Mouse (Mus musculus) testis, postnatal 10 days (tissue): ENCODE data around the gene Cracr2b.
A peak's percentile ranks its signal among the peaks of the same experiment; 100 is the strongest.

Experiments
- DNase-seq: peaks from one replicate; pipeline ENCODE4 v3.0.0; 2021; ENCODE audit warnings: low spot score

The Cracr2b gene

DNA sequence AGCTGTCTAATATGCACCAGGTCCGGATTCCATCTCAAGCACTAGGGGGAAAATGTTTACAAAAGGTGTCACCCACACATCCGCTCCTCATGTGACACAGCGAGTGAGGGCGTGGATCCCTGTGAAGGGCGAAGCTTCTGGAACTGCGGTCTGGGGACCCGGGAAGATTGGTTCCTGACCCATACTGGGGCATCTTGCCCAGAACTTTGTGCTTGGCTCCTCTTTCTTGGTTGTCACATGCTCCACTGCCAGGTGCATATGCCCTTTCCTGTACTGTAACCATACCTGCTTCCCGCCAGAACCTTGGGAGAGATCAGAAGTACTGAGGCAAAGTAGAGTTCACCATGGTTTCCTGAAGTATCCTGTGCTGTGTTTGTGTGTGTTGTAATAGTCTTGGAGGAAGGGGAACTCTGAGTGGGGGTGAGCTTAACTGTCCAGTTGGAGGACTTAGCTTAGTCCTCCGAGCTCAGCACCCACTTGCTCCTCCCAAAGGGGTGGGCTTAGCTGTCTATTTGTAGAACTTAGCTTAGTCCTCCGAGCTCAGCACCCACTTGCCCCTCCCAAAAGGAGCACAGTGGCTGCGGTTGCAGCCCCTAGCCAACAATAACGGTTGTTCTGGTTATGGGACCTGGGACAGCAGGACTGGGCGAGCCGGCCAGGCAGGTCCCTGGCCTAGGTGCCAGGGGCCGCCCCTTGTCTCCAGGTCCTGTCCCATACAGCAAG lies at the start of gene Cracr2b:
Cracr2b (plus strand) TSS at position 704 of the 723 bp plus-strand sequence.
- peak; percentile 47 for DNase-seq

GRCm38 (mm10) chr7:141411667-141412066 lies 49.2 kb upstream of the Cracr2b start:
- DNase-seq = no peak

- DNase-seq = no peak
These were observed 47.6 kb upstream of the Cracr2b start for GRCm38 (mm10) chr7:141413331-141413730.

GRCm38 (mm10) chr7:141413809-141414584 lies 46.9 kb upstream of the Cracr2b start, which contains the start of gene Gatd1:
Gene Gatd1, minus strand, starts transcription at chr7:141414136.
- DNase-seq = peak; percentile 100

GRCm38 (mm10) chr7:141416144-141416841 lies 44.6 kb upstream of the Cracr2b start:
- no peak for DNase-seq

DNA sequence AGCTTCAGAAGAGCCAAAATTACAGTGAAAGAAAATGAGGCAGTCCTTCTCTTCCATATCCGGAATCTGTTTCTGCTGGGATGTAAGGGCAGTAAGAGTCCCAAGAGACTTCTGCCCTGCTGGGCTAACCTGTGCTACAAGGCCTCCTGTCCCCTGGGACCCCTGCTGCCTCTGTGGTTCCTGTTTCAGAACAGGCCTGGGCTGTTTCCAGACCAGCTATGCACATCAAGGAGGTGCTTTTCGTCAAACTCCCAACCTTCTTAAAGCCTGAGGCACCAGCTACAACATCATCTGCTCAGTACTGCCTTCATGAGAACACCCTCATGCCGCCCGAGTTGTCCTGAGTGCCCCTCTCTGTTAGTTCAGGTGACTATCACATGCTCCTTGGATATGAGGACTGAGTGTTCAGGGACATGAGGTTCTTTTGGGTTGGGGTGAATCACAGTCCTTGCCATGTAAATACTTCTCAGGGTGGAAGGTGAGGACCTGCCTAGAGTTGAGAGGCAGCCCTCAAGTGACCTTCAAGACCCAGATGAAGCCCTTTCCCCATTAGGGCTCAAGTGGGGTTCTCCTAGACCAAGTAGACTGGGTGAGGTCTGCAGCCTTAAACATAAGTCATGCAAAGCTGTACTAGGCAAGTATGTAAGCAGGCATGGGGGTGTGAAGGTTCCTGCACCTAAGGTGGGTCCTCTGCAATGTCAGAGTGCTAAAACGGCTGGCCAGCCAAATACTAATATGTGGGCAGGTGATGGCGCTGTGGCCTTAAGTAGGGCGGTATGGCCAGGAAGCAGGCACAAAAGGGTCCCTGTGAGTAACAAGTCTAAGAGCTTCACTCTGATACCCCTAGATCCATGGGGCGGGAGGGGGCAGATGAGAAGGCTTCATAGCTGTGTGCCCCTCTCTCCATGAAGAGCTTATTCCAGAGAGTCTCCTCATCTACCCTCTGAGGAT lies 42.9 kb upstream of the Cracr2b start:
- DNase-seq = no peak

GRCm38 (mm10) chr7:141418970-141419369 lies 41.9 kb upstream of the Cracr2b start:
- no peak for DNase-seq

- DNase-seq = no peak
These were observed 40.7 kb upstream of the Cracr2b start for GRCm38 (mm10) chr7:141420030-141420702.

DNA sequence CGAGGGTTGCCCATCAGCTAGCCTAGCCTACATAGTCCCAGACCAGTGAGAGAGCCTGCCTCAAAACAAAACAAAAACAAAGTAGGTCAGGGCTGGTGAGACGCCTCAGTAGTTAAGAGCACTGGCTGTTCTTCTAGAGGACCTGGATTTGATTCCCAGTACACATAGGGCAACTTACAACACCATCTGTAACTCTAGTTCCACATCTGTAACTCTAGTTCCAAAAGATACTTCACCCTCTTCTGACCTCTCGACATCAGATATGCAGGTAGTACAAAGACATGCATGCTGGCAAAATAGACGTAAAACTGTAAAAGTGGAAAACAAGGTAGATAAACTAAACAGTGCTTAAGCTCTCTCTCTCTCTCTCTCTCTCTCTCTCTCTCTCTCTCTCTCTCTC lies 37.1 kb upstream of the Cracr2b start:
- no peak for DNase-seq

GRCm38 (mm10) chr7:141426948-141427730 lies 33.8 kb upstream of the Cracr2b start:
- no peak for DNase-seq

GRCm38 (mm10) chr7:141428701-141429100 lies 32.2 kb upstream of the Cracr2b start:
- DNase-seq = no peak

DNA sequence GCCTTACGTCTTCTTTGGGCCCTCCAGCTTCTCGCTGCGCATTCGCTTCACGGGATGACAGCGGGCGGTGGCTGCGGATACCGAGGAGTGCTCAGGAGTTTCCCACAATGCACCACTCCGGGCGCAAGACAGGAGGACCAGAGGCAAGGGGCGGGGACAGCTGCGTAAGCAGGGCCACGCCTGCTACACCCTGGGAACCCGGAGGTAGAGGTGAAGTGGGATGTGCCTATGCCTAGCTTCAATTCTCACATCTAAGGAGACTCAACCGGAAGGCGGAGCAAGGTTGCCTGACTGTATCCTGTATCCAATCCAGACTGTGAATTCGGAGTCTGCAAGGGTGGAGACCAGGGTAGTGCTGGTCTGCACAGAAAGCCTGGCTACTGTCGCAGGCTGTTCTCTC lies 31.6 kb upstream of the Cracr2b start, which contains the start of gene Cend1:
Cend1 (minus strand) TSS at position 182 of the 400 bp plus-strand sequence.
- DNase-seq = peak; percentile 68

DNA sequence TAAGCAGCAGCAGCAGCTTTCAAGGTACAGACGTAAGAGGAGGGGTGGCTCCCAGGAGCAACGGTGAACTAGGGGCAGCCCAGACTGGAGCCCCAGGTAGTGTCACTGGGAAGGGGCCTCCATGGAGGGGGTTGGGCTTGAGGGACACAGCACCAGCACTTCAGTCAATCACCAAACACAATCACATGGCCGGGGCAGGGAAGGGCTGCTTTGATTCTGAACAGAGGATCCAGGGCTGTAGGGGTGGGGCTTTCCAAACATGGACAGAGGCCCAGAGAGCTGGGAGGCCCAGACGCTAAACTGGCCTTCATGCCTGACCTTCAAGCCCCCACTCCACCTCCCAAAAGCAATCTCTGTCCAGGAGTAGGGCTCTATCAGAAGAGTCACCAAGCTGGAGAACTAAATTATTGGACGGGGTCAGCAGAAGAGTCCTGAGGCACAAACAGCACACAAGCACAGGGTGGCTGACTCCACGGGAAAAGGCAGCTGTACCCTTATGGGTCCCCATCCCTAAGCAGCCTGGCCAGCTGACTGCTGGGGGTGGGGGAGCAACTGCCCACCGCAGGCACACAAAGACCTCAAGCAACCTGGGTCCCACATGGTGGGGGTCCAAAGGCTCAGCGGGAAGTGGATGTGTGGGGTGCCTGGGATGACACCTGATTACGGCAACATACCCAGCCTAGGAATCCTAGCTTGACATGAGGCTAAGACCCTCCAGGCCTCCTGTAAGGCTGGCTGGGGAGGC lies 30.9 kb upstream of the Cracr2b start:
- peak; percentile 39 for DNase-seq

DNA sequence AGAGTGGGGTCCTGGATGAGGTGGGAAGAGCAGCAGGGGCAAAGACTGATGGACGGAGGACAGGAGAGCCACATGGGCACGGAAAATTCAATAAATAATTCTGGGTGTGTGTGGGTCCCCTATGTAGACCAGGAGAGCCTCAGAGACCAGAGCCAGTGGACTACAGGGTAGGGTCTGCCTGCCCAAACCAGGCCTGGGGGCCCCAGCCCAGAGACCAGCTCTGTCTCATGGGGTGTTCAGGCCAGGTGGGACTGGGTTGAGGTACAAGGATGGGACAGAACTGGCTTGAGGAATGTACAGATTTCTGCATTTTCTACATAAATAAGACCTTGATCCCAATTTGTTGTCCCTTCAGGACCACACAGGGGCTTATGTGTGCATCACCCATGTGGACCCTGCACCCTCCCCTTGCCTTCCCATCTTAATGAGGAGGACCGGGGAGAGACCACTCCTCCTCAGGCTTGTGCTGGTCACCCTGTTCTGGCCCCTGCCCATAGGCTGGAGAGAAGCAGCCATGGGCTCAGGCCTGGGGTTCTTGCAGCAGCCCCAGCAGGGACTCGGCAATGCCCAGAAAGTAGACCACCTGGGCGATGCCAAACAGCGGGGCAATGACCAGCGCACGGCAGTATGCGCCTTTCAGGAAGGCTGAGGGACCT lies 30.2 kb upstream of the Cracr2b start:
- DNase-seq = peak; percentile 41

GRCm38 (mm10) chr7:141431434-141432185 lies 29.3 kb upstream of the Cracr2b start:
- peak; percentile 43 for DNase-seq

DNA sequence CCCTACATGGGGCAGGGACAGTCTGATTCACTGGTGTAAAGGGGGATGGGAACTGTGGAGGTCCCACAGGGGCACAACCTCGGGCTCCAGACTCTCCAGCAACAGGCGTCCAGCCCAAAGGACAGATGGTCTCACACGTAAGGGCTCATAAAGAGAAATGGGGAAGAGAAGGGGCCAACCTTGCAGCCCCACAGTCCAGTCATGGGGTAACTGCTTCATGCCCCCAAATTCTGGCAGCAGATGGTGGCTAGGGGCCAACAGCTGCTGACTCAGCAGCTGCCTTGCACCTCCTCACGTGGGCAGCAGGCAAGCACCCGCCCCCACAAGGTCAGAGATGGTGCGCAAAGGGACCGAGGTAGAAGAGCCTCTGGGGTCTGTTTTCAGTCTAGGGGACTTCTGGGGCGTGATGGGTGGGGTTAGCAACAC lies 28.7 kb upstream of the Cracr2b start:
- DNase-seq = no peak

- no peak for DNase-seq
These were observed 28.0 kb upstream of the Cracr2b start for GRCm38 (mm10) chr7:141432741-141433516.
